Mouse (Mus musculus) small intestine, adult 2 months (tissue): ENCODE data around the gene Sept9.

Experiments used
- CTCF ChIP-seq: fragments of 200-500 bp; IDR thresholded peaks from 2 replicates; pipeline ENCODE4 v1.5.1; 2012; ENCODE audit warnings: low read depth, mild to moderate bottlenecking, control low read depth, inconsistent platforms, low read length, moderate library complexity, mixed read lengths; ENCODE audit not compliant: insufficient replicate concordance, insufficient read length; ENCODE audit errors: extremely low read depth
- POLR2A ChIP-seq: fragments of 200-500 bp; IDR thresholded peaks from 2 replicates; pipeline ENCODE4 v1.6.1; 2012; ENCODE audit warnings: low read depth, mild to moderate bottlenecking, control low read depth, inconsistent platforms, low read length, moderate library complexity

GRCm38 (mm10) chr11:117319543-117320335 is 120.3 kb downstream of the Sept9 start:
- TF ChIP-seq CTCF (no peak), POLR2A (no peak)
